Mouse (Mus musculus): ENCODE measurements at regions not wholly inside any gene's neighbourhood (a gene's known extent, or its start where the extent isn't known, plus 50 kb on each side); places are given as distances from the start of the nearest gene placed in this dataset.

GRCm38 (mm10) chr1:35548845-35549244, 519.4 kb upstream of the Hs6st1 start:
- no peak overlapping the region for H3K9ac ChIP-seq (replicated peaks; ENCODE audit: low read depth)
- no peak overlapping the region for H3K27ac ChIP-seq (ENCODE audit: low read length)
- no peaks in the 10 kb centered on the region for H3K36me3 ChIP-seq (ENCODE audit: insufficient read depth, low read length)
- H3K4me2 ChIP-seq (replicated peaks; ENCODE audit: low read depth, low read length) = no peak overlapping the region
- H3K4me1 ChIP-seq (ENCODE audit: insufficient read depth, low read depth, low read length) = no peaks in the 10 kb centered on the region
- no peak for ATAC-seq
- H3K27me3 ChIP-seq (replicated peaks; ENCODE audit: insufficient read depth, low read length) = no peaks in the 10 kb centered on the region
- DNase-seq (ENCODE audit: low spot score) = no peak
- TF ChIP-seq EP300 (IDR thresholded peaks at IDR 0.05) = no peak
- no peak for TF ChIP-seq CTCF (IDR thresholded peaks at IDR 0.05)
- H3K9me3 ChIP-seq (ENCODE audit: low read length) = no peaks in the 10 kb centered on the region
- H3K4me3 ChIP-seq (ENCODE audit: low read depth, low read length) = no peak overlapping the region
- WGBS = 54% methylated on average over 3 of the region's 3 CpGs

- ATAC-seq (no peak), DNase-seq (ENCODE audit: low spot score) (no peak)
- no peak overlapping the region for H3K4me3 ChIP-seq (ENCODE audit: low read depth, low read length)
- TF ChIP-seq EP300 (IDR thresholded peaks at IDR 0.05) (no peak), CTCF (IDR thresholded peaks at IDR 0.05) (no peak)
- H3K9ac ChIP-seq (replicated peaks; ENCODE audit: low read depth) = no peak overlapping the region
- H3K4me1 ChIP-seq (ENCODE audit: insufficient read depth, low read depth, low read length) = no peaks in the 10 kb centered on the region
- H3K36me3 ChIP-seq (ENCODE audit: insufficient read depth, low read length) = no peaks in the 10 kb centered on the region
- 71% methylated on average over 1 of the region's 1 CpGs for WGBS
- no peak overlapping the region for H3K27ac ChIP-seq (ENCODE audit: low read length)
- H3K9me3 ChIP-seq (ENCODE audit: low read length) = no peaks in the 10 kb centered on the region
- no peaks in the 10 kb centered on the region for H3K27me3 ChIP-seq (replicated peaks; ENCODE audit: insufficient read depth, low read length)
- H3K4me2 ChIP-seq (replicated peaks; ENCODE audit: low read depth, low read length) = no peak overlapping the region
Observed at GRCm38 (mm10) chr1:35551503-35551902, 516.7 kb upstream of the Hs6st1 start.

GRCm38 (mm10) chr1:35562786-35563185, 505.4 kb upstream of the Hs6st1 start:
- no peak overlapping the region for H3K27ac ChIP-seq (ENCODE audit: low read length)
- H3K9me3 ChIP-seq (ENCODE audit: low read length) = peaks cover 3% of the 10 kb centered on the region; the same call in 1 of the 2 replicates
- no peak overlapping the region for H3K4me2 ChIP-seq (replicated peaks; ENCODE audit: low read depth, low read length)
- 90% methylated on average over 4 of the region's 4 CpGs for WGBS
- H3K36me3 ChIP-seq (ENCODE audit: insufficient read depth, low read length) = no peaks in the 10 kb centered on the region
- H3K27me3 ChIP-seq (replicated peaks; ENCODE audit: insufficient read depth, low read length) = no peaks in the 10 kb centered on the region
- TF ChIP-seq CTCF (IDR thresholded peaks at IDR 0.05) (no peak), EP300 (IDR thresholded peaks at IDR 0.05) (no peak)
- no peaks in the 10 kb centered on the region for H3K4me1 ChIP-seq (ENCODE audit: insufficient read depth, low read depth, low read length)
- H3K4me3 ChIP-seq (ENCODE audit: low read depth, low read length) = no peak overlapping the region
- no peak overlapping the region for H3K9ac ChIP-seq (replicated peaks; ENCODE audit: low read depth)
- ATAC-seq (no peak), DNase-seq (ENCODE audit: low spot score) (no peak)

- no peak overlapping the region for H3K9ac ChIP-seq (replicated peaks; ENCODE audit: low read depth)
- H3K4me2 ChIP-seq (replicated peaks; ENCODE audit: low read depth, low read length) = no peak overlapping the region
- TF ChIP-seq EP300 (IDR thresholded peaks at IDR 0.05) (no peak), CTCF (IDR thresholded peaks at IDR 0.05) (no peak)
- H3K9me3 ChIP-seq (ENCODE audit: low read length) = no peaks in the 10 kb centered on the region
- no peak overlapping the region for H3K27ac ChIP-seq (ENCODE audit: low read length)
- H3K4me1 ChIP-seq (ENCODE audit: insufficient read depth, low read depth, low read length) = no peaks in the 10 kb centered on the region
- peak; percentile 35; the same call in 1 of the 2 replicates for ATAC-seq
- H3K27me3 ChIP-seq (replicated peaks; ENCODE audit: insufficient read depth, low read length) = no peaks in the 10 kb centered on the region
- 62% methylated on average over 1 of the region's 1 CpGs for WGBS
- no peak for DNase-seq (ENCODE audit: low spot score)
- H3K4me3 ChIP-seq (ENCODE audit: low read depth, low read length) = no peak overlapping the region
- no peaks in the 10 kb centered on the region for H3K36me3 ChIP-seq (ENCODE audit: insufficient read depth, low read length)
Observed at GRCm38 (mm10) chr1:35575203-35575602, 493.0 kb upstream of the Hs6st1 start.

- Histone ChIP-seq H3K4me2 (replicated peaks; ENCODE audit: low read depth, low read length) (no peak overlapping the region), H3K4me1 (ENCODE audit: insufficient read depth, low read depth, low read length) (no peaks in the 10 kb centered on the region), H3K9me3 (ENCODE audit: low read length) (no peaks in the 10 kb centered on the region), H3K9ac (replicated peaks; ENCODE audit: low read depth) (no peak overlapping the region), H3K36me3 (ENCODE audit: insufficient read depth, low read length) (no peaks in the 10 kb centered on the region), H3K4me3 (ENCODE audit: low read depth, low read length) (no peak overlapping the region), H3K27ac (ENCODE audit: low read length) (no peak overlapping the region), H3K27me3 (replicated peaks; ENCODE audit: insufficient read depth, low read length) (no peaks in the 10 kb centered on the region)
- TF ChIP-seq EP300 (IDR thresholded peaks at IDR 0.05) (no peak), CTCF (IDR thresholded peaks at IDR 0.05) (no peak)
- WGBS = 54% methylated on average over 3 of the region's 3 CpGs
- no peak for DNase-seq (ENCODE audit: low spot score)
- no peak for ATAC-seq
Observed at GRCm38 (mm10) chr1:35579392-35579791, 488.8 kb upstream of the Hs6st1 start.

GRCm38 (mm10) chr1:35579992-35580391, 488.2 kb upstream of the Hs6st1 start:
- ATAC-seq (no peak), DNase-seq (ENCODE audit: low spot score) (no peak)
- Histone ChIP-seq H3K36me3 (ENCODE audit: insufficient read depth, low read length) (no peaks in the 10 kb centered on the region), H3K4me2 (replicated peaks; ENCODE audit: low read depth, low read length) (no peak overlapping the region), H3K4me3 (ENCODE audit: low read depth, low read length) (no peak overlapping the region), H3K4me1 (ENCODE audit: insufficient read depth, low read depth, low read length) (no peaks in the 10 kb centered on the region), H3K9me3 (ENCODE audit: low read length) (no peaks in the 10 kb centered on the region), H3K27ac (ENCODE audit: low read length) (no peak overlapping the region), H3K27me3 (replicated peaks; ENCODE audit: insufficient read depth, low read length) (no peaks in the 10 kb centered on the region), H3K9ac (replicated peaks; ENCODE audit: low read depth) (no peak overlapping the region)
- TF ChIP-seq EP300 (IDR thresholded peaks at IDR 0.05) (no peak), CTCF (IDR thresholded peaks at IDR 0.05) (no peak)
- WGBS = 52% methylated on average over 4 of the region's 4 CpGs

GRCm38 (mm10) chr1:35580474-35580873, 487.7 kb upstream of the Hs6st1 start:
- Histone ChIP-seq H3K4me3 (ENCODE audit: low read depth, low read length) (no peak overlapping the region), H3K27ac (ENCODE audit: low read length) (no peak overlapping the region), H3K9ac (replicated peaks; ENCODE audit: low read depth) (no peak overlapping the region), H3K27me3 (replicated peaks; ENCODE audit: insufficient read depth, low read length) (no peaks in the 10 kb centered on the region), H3K4me1 (ENCODE audit: insufficient read depth, low read depth, low read length) (no peaks in the 10 kb centered on the region), H3K9me3 (ENCODE audit: low read length) (no peaks in the 10 kb centered on the region), H3K4me2 (replicated peaks; ENCODE audit: low read depth, low read length) (no peak overlapping the region), H3K36me3 (ENCODE audit: insufficient read depth, low read length) (no peaks in the 10 kb centered on the region)
- ATAC-seq (no peak), DNase-seq (ENCODE audit: low spot score) (no peak)
- TF ChIP-seq EP300 (IDR thresholded peaks at IDR 0.05) (no peak), CTCF (IDR thresholded peaks at IDR 0.05) (no peak)
- 48% methylated on average over 3 of the region's 3 CpGs for WGBS
